Mouse (Mus musculus): ENCODE data around the gene Agfg1. TPM values are rescaled to one million over a fixed set of nuclear protein-coding genes. Genes with fewer than 3 reads are reported as not detected.
A peak's percentile ranks its signal among the peaks of the same experiment; 100 is the strongest.

The Agfg1 gene
- 32.0 and 33.5 TPM in 2 replicates for polyA plus RNA-seq (2016; fragmentation: Nextera tagmentation; extraction: Ambion mirVana)

DNA sequence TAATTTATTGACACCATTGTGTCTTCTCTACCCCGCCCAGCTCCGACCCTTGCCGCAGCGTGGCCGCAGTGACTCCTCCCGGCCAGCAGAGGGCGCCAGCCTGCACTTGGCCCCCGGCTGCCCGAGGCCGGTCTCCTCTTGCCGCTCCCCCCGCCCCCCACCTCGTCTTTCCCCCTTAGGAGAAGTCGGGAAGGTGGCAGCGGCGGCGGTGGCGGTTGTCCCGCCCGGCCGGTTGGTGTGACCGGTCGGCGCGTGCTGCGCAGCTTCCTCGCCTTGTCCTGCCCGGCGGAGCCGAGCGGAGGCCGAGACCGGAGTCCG lies at the start of gene Agfg1:
Gene Agfg1 (plus strand): TSS at position 188 of the 318 bp plus-strand sequence.
- Histone ChIP-seq H3K27me3 (ENCODE audit: low read depth, poor library complexity, severe bottlenecking) (no peaks in the 10 kb centered on the region), H3K4me1 (peaks cover 25% of the 10 kb centered on the region), H3K4me3 (peak within 1 kb of the TSS; percentile 100), H3K27ac (replicated peaks) (peak within 1 kb of the TSS; percentile 97), H3K9me3 (replicated peaks) (no peaks in the 10 kb centered on the region), H3K36me3 (peaks cover 17% of the 10 kb centered on the region)
- under 1% methylated on average over 34 of the region's 34 CpGs for WGBS
- peak; percentile 95 for DNase-seq (ENCODE audit: low spot score)

DNA sequence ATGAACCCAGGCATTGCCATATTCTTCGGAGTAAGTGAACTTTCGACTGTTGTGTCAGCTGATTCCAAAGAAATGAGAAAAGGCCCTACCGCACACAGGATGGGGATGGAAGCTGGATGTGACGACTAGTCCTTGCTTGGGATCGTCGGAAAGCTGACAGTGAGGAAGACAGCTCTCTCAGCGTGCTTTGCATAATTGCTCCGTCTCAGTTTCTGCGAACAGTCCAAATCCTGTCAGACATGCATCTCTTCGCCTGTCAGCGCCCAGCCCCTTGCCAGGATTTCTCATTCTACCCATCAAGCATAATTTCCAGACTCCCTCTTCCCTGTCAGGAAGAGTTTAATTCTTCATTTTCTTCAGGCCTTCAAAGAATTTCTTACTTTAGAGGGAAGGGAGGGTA lies 48.2 kb upstream of the Agfg1 start:
- Histone ChIP-seq H3K36me3 (no peaks in the 10 kb centered on the region), H3K4me3 (no peak overlapping the region), H3K9me3 (replicated peaks) (no peaks in the 10 kb centered on the region), H3K27ac (replicated peaks) (no peak overlapping the region), H3K4me1 (no peaks in the 10 kb centered on the region; the same call in 1 of the 2 replicates), H3K27me3 (ENCODE audit: low read depth, poor library complexity, severe bottlenecking) (no peaks in the 10 kb centered on the region)
- peak; percentile 15 for DNase-seq (ENCODE audit: low spot score)
- WGBS = 83% methylated on average over 11 of the region's 11 CpGs

DNA sequence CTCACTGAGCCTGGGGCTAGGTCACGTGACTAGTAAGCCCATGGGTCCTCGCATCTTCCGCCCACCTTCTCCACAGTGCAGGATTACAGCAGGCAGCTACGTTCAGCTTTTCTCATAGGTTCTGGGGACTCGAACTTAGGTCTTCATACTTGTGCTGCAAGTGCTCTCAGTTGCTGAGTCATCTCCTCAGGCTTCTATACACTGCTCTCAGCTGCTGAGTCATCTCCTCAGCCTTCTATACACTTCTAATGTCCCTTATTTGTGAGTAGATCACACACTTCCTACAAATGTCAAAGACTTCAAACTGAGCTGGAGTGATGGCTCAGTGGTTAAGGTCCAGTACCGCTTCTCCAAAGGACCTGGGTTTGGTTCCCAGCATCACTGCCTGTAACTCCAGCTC lies 47.0 kb upstream of the Agfg1 start:
- no peak for DNase-seq (ENCODE audit: low spot score)
- no peaks in the 10 kb centered on the region for H3K27me3 ChIP-seq (ENCODE audit: low read depth, poor library complexity, severe bottlenecking)
- no peak overlapping the region for H3K4me3 ChIP-seq
- H3K36me3 ChIP-seq = no peaks in the 10 kb centered on the region
- no peaks in the 10 kb centered on the region for H3K9me3 ChIP-seq (replicated peaks)
- 92% methylated on average over 6 of the region's 6 CpGs for WGBS
- no peak overlapping the region for H3K27ac ChIP-seq (replicated peaks)
- no peaks in the 10 kb centered on the region; the same call in 1 of the 2 replicates for H3K4me1 ChIP-seq

DNA sequence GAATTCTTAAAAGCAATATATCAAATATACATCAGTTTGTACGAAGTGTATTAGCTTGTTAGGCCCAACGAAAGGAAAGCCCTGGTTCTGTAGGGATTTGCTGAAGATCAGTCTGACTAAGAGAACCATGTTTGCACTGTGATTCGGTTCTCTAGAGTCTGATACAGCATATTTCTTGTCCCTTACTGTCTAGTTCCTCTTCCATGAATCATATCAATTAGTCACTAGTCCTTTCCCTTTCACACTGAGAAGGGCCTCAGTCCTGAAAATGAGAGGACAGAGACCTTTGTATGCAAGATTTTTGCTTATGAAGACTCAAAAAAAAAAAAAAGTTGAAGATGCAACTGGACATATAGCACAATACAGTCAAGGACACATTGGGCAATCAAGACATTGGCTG lies 46.2 kb upstream of the Agfg1 start:
- H3K9me3 ChIP-seq (replicated peaks) = no peaks in the 10 kb centered on the region
- no peaks in the 10 kb centered on the region for H3K4me1 ChIP-seq
- no peak overlapping the region for H3K27ac ChIP-seq (replicated peaks)
- no peaks in the 10 kb centered on the region for H3K27me3 ChIP-seq (ENCODE audit: low read depth, poor library complexity, severe bottlenecking)
- WGBS = 88% methylated on average over 3 of the region's 3 CpGs
- DNase-seq (ENCODE audit: low spot score) = no peak
- H3K36me3 ChIP-seq = no peaks in the 10 kb centered on the region
- H3K4me3 ChIP-seq = no peak overlapping the region

DNA sequence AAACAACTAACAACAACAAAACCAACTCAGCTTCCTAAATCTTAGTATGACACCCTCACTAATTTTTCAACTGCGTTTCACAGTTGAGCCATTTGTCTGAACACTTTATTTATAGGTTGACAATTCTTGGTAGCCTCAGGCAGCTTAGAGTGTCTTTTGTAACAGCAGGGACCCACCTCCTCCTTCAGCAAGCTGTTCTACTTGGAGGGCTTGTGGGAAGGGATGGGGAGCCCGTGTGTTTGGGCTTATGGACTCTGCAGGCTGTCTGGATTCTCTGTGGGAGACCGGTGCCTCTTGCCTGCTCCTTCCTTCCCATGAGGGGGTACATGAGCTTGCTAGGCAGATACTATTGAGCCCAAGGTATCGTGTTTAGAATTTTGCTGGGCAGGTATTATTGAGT lies 45.3 kb upstream of the Agfg1 start:
- no peaks in the 10 kb centered on the region for H3K36me3 ChIP-seq
- no peaks in the 10 kb centered on the region for H3K27me3 ChIP-seq (ENCODE audit: low read depth, poor library complexity, severe bottlenecking)
- 59% methylated on average over 4 of the region's 4 CpGs for WGBS
- H3K4me1 ChIP-seq = no peaks in the 10 kb centered on the region
- H3K9me3 ChIP-seq (replicated peaks) = no peaks in the 10 kb centered on the region
- no peak for DNase-seq (ENCODE audit: low spot score)
- H3K4me3 ChIP-seq = no peak overlapping the region
- no peak overlapping the region for H3K27ac ChIP-seq (replicated peaks)

DNA sequence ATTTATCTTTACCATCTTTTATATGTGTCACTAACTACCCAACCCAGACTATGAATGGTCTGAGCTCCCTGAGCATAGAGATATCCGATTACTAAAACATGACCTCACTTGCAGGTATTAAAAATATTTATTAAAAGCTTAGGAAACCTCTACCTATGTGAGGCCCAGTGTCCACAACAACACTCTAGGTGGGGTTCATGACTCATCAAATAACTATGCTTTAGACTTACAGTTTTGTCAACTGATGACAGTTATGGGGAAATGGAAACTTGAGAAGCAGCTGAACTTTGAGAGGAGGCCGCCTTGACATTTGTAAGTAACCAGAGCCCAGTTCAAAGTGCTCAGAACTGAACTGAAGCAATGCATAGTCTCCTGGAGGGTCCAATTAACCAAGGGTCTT lies 44.1 kb upstream of the Agfg1 start:
- no peaks in the 10 kb centered on the region for H3K36me3 ChIP-seq
- H3K27me3 ChIP-seq (ENCODE audit: low read depth, poor library complexity, severe bottlenecking) = no peaks in the 10 kb centered on the region
- no peak for DNase-seq (ENCODE audit: low spot score)
- no peak overlapping the region for H3K27ac ChIP-seq (replicated peaks)
- H3K4me1 ChIP-seq = no peaks in the 10 kb centered on the region
- H3K9me3 ChIP-seq (replicated peaks) = no peaks in the 10 kb centered on the region
- H3K4me3 ChIP-seq = no peak overlapping the region
- WGBS = 85% methylated on average over 2 of the region's 2 CpGs

DNA sequence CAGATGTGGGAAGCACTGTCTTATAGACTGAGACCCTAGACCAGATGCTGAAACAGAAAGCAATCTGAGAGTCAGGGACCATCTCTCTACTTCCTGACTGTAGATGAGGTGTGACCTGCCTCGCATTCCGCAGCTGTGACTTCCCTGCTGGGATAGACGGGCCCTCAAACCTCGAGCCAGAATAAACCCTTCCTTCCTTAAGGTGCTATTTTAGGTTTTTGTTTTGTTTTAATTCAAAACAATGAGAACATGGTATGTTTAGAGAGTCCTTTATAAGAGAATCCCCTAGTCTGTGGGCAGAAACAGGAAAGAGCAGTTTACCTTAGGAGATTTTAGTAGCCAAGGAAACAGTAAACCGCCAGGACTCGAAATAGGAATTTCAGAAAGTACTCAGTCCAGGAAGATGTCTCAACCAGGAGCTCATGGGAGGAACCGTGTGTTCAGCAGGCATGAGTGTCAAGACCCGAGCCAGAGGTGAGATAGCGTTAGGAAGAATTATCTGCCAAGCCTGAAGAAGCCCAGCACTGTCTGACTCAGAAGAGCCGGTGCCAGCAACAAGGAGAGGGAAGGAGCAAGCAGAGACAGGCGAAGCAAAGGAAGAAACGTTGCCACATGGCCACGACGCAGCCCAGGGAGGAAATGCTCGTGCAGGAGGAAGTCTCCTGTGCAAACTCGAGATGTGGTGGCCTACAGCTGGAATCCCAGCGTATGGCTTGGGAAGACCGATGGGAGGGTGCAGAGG lies 43.4 kb upstream of the Agfg1 start:
- no peaks in the 10 kb centered on the region for H3K9me3 ChIP-seq (replicated peaks)
- no peaks in the 10 kb centered on the region for H3K36me3 ChIP-seq

DNA sequence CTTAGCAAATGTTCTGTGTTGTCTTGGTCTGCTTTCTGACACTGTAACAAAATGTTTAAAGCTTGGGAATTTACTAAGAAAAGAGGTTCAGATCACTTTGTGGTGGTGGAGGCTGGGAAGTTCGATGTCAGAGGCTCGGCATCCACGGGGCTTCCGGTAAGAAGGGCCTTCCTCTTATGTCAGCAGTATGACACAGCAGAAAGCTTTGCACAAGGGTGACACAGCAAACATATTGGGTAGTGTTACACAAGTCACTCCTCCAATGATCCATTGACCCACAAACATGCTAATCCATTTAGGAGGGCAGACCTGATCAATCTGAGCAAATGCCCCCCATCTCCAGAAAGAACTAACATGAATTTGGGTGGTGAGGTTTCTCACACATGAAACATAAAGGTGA lies 42.2 kb upstream of the Agfg1 start:
- no peak for DNase-seq (ENCODE audit: low spot score)
- H3K27ac ChIP-seq (replicated peaks) = no peak overlapping the region
- WGBS = 93% methylated on average over 4 of the region's 4 CpGs
- H3K4me3 ChIP-seq = no peak overlapping the region
- no peaks in the 10 kb centered on the region for H3K4me1 ChIP-seq
- H3K9me3 ChIP-seq (replicated peaks) = no peaks in the 10 kb centered on the region
- H3K36me3 ChIP-seq = no peaks in the 10 kb centered on the region
- no peaks in the 10 kb centered on the region for H3K27me3 ChIP-seq (ENCODE audit: low read depth, poor library complexity, severe bottlenecking)

More for the DNA sequence above, 43.4 kb upstream of the Agfg1 start:
- WGBS = 79% methylated on average over 18 of the region's 18 CpGs
- no peak for DNase-seq (ENCODE audit: low spot score)
- Histone ChIP-seq H3K4me3 (no peak overlapping the region), H3K27ac (replicated peaks) (no peak overlapping the region), H3K4me1 (no peaks in the 10 kb centered on the region), H3K27me3 (ENCODE audit: low read depth, poor library complexity, severe bottlenecking) (no peaks in the 10 kb centered on the region)

DNA sequence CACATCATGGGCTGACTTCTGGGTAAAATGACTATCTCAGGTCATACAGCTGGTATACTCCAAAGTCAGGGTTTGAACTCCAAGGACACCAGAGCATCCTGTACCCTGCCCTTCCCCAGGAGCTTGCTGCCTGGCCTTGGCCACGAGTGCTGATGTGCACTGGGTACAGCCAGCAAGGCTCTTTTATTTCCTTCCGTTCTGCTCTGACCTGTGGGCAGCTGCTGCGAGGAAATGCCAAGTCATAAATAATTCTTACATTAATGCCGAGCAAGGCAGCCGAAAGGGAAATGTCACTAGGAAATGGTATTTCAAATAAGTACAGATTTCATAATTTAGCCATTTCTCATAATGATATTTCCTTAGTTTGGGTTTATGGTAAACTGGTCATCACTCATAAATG lies 41.0 kb upstream of the Agfg1 start:
- H3K27me3 ChIP-seq (ENCODE audit: low read depth, poor library complexity, severe bottlenecking) = no peaks in the 10 kb centered on the region
- no peaks in the 10 kb centered on the region for H3K9me3 ChIP-seq (replicated peaks)
- no peak overlapping the region for H3K27ac ChIP-seq (replicated peaks)
- WGBS = 87% methylated on average over 5 of the region's 5 CpGs
- H3K4me3 ChIP-seq = no peak overlapping the region
- DNase-seq (ENCODE audit: low spot score) = no peak
- H3K36me3 ChIP-seq = no peaks in the 10 kb centered on the region
- no peaks in the 10 kb centered on the region for H3K4me1 ChIP-seq

DNA sequence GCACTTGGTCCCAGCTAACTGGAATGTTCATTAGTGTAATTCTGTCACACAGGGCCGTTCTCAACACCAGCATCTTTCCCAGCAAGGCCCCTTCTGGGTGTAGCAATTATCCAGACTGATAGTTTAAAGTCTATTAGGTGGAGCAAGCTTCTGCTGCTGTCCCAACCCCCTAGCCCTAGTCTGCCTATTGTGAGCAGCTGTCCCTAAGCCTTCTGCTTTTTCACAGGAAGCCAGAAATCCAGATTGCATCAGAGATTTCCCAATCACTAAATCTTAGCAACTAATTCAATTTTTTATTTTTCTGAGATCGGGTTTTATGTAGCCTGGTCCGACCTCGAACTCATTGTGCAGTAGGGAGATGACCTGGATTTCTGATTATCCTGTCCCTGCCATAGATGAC lies 40.4 kb upstream of the Agfg1 start:
- DNase-seq (ENCODE audit: low spot score) = no peak
- no peak overlapping the region for H3K27ac ChIP-seq (replicated peaks)
- 85% methylated on average over 4 of the region's 4 CpGs for WGBS
- H3K4me1 ChIP-seq = no peaks in the 10 kb centered on the region
- no peaks in the 10 kb centered on the region for H3K27me3 ChIP-seq (ENCODE audit: low read depth, poor library complexity, severe bottlenecking)
- no peaks in the 10 kb centered on the region for H3K36me3 ChIP-seq
- H3K9me3 ChIP-seq (replicated peaks) = no peaks in the 10 kb centered on the region
- no peak overlapping the region for H3K4me3 ChIP-seq

DNA sequence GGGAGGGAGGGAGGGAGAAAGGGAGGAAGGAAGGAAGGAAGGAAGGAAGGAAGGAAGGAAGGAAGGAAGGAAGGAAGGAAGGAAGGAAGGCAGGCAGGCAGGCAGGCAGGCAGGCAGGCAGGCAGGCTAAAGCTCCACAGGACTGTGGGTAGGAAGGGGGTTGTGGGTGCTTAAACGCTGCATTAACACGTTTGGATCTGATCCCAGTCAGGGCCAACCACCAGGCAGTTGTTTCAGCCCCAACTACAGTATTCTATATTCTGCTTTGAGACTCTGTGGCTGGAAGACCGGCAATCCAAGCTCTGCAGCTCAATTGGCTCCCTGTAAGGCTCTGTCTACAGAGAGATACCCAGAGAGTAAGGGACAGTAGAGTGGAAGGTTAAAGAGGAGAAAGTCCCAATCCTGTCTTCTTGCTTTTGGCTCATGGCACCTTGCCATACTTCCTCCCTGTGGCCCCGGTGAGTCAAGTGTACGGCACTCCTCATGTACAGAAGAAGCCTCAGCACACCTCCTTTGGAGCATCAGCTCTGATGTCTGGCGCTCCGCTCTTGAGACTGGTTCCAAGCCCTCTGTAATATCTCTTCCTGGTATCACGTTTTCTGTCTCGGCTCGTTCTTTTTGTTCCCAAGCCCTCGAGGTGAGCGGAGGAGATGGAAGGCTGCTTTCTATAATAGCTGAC lies 38.0 kb upstream of the Agfg1 start:
- Histone ChIP-seq H3K27me3 (ENCODE audit: low read depth, poor library complexity, severe bottlenecking) (no peaks in the 10 kb centered on the region), H3K4me3 (no peak overlapping the region), H3K27ac (replicated peaks) (no peak overlapping the region), H3K9me3 (replicated peaks) (no peaks in the 10 kb centered on the region), H3K36me3 (no peaks in the 10 kb centered on the region), H3K4me1 (no peaks in the 10 kb centered on the region)
- DNase-seq (ENCODE audit: low spot score) = no peak
- 85% methylated on average over 12 of the region's 12 CpGs for WGBS

DNA sequence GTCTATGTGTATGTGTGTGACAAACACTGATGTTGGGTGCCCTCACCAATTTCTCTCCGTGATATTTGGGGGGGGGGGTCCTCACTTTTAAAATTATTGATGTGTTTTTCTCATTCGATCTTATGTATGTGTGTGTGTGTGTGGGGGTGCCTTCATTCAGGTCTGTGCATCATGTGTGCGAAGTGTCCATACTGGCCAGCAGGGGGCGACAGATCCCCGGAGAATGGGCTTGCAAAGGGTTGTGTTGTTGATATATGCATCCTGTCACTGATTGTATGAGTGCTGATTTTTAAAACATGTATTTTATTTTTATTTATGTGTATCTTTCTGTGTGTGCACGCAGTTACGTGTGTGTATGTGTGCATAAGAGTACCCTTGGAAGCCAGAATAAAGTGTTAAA lies 35.7 kb upstream of the Agfg1 start:
- no peak for DNase-seq (ENCODE audit: low spot score)
- 76% methylated on average over 7 of the region's 7 CpGs for WGBS
- Histone ChIP-seq H3K27ac (replicated peaks) (no peak overlapping the region), H3K27me3 (ENCODE audit: low read depth, poor library complexity, severe bottlenecking) (no peaks in the 10 kb centered on the region), H3K36me3 (no peaks in the 10 kb centered on the region), H3K4me1 (no peaks in the 10 kb centered on the region), H3K9me3 (replicated peaks) (no peaks in the 10 kb centered on the region), H3K4me3 (no peak overlapping the region)

DNA sequence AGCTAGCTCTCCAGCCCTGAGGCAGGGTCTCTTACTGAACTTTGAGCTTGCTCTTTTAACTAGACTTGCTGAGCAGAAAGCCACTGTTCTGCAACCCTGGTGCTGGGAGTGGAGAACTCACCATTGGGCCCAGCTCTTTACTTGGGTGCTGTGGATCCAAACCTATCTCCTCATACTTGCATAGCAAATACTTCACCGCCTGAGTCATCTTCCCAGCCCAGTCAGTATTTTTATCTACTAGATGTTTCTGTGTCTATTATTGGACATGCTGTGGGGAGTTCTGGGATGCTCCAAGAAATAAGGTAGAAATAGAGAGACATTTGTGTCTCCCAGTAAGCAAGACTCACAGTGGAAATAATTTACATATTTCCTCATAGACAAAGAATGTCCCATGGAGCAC lies 35.2 kb upstream of the Agfg1 start:
- H3K27ac ChIP-seq (replicated peaks) = no peak overlapping the region
- no peaks in the 10 kb centered on the region for H3K4me1 ChIP-seq
- WGBS = 89% methylated on average over 1 of the region's 1 CpGs
- no peaks in the 10 kb centered on the region for H3K36me3 ChIP-seq
- no peaks in the 10 kb centered on the region for H3K9me3 ChIP-seq (replicated peaks)
- DNase-seq (ENCODE audit: low spot score) = no peak
- H3K4me3 ChIP-seq = no peak overlapping the region
- no peaks in the 10 kb centered on the region for H3K27me3 ChIP-seq (ENCODE audit: low read depth, poor library complexity, severe bottlenecking)

All from midbrain, embryonic 10.5 days (tissue).